Mouse (Mus musculus) forelimb bud, embryonic 11.5 days (tissue): ENCODE data around the gene Trappc2l.
"Not testable (repeated sequence)": the region's sequence is repeated elsewhere in the genome, so short reads cannot be mapped to it uniquely, and the experiment has no call there.

ENCODE experiments used
- DNase-seq: peaks from one replicate; pipeline ENCODE4 v3.0.0-alpha.2; 2012; ENCODE audit warnings: low read depth, low spot score

The Trappc2l gene

GRCm38 (mm10) chr8:122611295-122612133 lies at the start of gene Trappc2l, which contains the start of gene Galns:
Trappc2l (plus strand) TSS chr8:122611640.
Galns (minus strand) TSS chr8:122611463.
- peak; percentile 98 for DNase-seq

GRCm38 (mm10) chr8:122564363-122565352 lies 46.8 kb upstream of the Trappc2l start:
- no peak for DNase-seq

GRCm38 (mm10) chr8:122566766-122567165 lies 44.7 kb upstream of the Trappc2l start:
- no peak for DNase-seq

- peak; percentile 97 for DNase-seq
These were observed 43.9 kb upstream of the Trappc2l start, which contains the start of gene Cdt1 for GRCm38 (mm10) chr8:122567361-122568108. Cdt1 (plus strand) TSS chr8:122568015.

- DNase-seq = no peak
These were observed 43.3 kb upstream of the Trappc2l start for GRCm38 (mm10) chr8:122568109-122568504.

- no peak for DNase-seq
These were observed 42.5 kb upstream of the Trappc2l start for GRCm38 (mm10) chr8:122568881-122569309.

GRCm38 (mm10) chr8:122569329-122569728 lies 42.1 kb upstream of the Trappc2l start:
- DNase-seq = no peak

- DNase-seq = no peak
These were observed 41.4 kb upstream of the Trappc2l start for GRCm38 (mm10) chr8:122569996-122570395.

- DNase-seq = no peak
These were observed 40.3 kb upstream of the Trappc2l start for GRCm38 (mm10) chr8:122571153-122571552.

GRCm38 (mm10) chr8:122571750-122572267 lies 39.6 kb upstream of the Trappc2l start:
- DNase-seq = no peak

GRCm38 (mm10) chr8:122572751-122573150 lies 38.7 kb upstream of the Trappc2l start:
- DNase-seq = no peak

GRCm38 (mm10) chr8:122573176-122573575 lies 38.3 kb upstream of the Trappc2l start:
- not testable (repeated sequence) for DNase-seq

- no peak for DNase-seq
These were observed 37.9 kb upstream of the Trappc2l start for GRCm38 (mm10) chr8:122573577-122573976.

GRCm38 (mm10) chr8:122574264-122574663 lies 37.2 kb upstream of the Trappc2l start:
- DNase-seq = no peak

- no peak for DNase-seq
These were observed 36.7 kb upstream of the Trappc2l start for GRCm38 (mm10) chr8:122574667-122575251.

GRCm38 (mm10) chr8:122575286-122575685 lies 36.2 kb upstream of the Trappc2l start:
- no peak for DNase-seq

- no peak for DNase-seq
These were observed 35.4 kb upstream of the Trappc2l start for GRCm38 (mm10) chr8:122575735-122576647.

- DNase-seq = peak; percentile 91
These were observed 34.8 kb upstream of the Trappc2l start, which contains the start of gene Aprt for GRCm38 (mm10) chr8:122576648-122577022. Aprt (minus strand) TSS chr8:122576909.

- no peak for DNase-seq
These were observed 34.3 kb upstream of the Trappc2l start for GRCm38 (mm10) chr8:122577116-122577515.
